Mouse (Mus musculus) intestine, postnatal 0 days (tissue): ENCODE results near the gene 1700017D01Rik. TPM values are rescaled to one million over a fixed set of nuclear protein-coding genes. Genes with fewer than 3 reads are reported as not detected.
"Not testable (repeated sequence)": the region's sequence is repeated elsewhere in the genome, so short reads cannot be mapped to it uniquely, and the experiment has no call there.

ENCODE experiments used
- ATAC-seq: fragments of 200-750 bp; cut with Nextera tagmentation; 2 replicates; pipeline ENCODE4 v1.8.0; 2017; ENCODE audit warnings: mild to moderate bottlenecking, moderate TSS enrichment, moderate library complexity
- H3K27ac ChIP-seq: fragments of 300-500 bp; sonication (generic); 2 replicates; pipeline ENCODE4 v1.5.1; 2014; ENCODE audit warnings: mild to moderate bottlenecking, low read depth, low read length, moderate library complexity
- H3K27me3 ChIP-seq: fragments of 300-500 bp; sonication (generic); replicated peaks from 2 replicates; pipeline ENCODE4 v1.6.1; 2014; ENCODE audit warnings: low read length, mixed read lengths; ENCODE audit not compliant: control insufficient read depth, insufficient read depth
- H3K36me3 ChIP-seq: fragments of 300-500 bp; sonication (generic); 2 replicates; pipeline ENCODE4 v1.6.1; 2014; ENCODE audit warnings: mild to moderate bottlenecking, moderate library complexity; ENCODE audit not compliant: control insufficient read depth, insufficient read depth
- H3K4me1 ChIP-seq: fragments of 300-500 bp; sonication (generic); replicated peaks from 2 replicates; pipeline ENCODE4 v1.6.1; 2014; ENCODE audit warnings: antibody characterized with exemption, low read length, mixed read lengths; ENCODE audit not compliant: control insufficient read depth, insufficient read depth
- H3K4me2 ChIP-seq: fragments of 300-500 bp; sonication (generic); replicated peaks from 2 replicates; pipeline ENCODE4 v1.6.1; 2014; ENCODE audit warnings: low read depth, mild to moderate bottlenecking, moderate library complexity
- H3K4me3 ChIP-seq: fragments of 300-500 bp; sonication (generic); 2 replicates; pipeline ENCODE4 v1.5.1; 2014; ENCODE audit warnings: low read depth, low read length
- H3K9ac ChIP-seq: fragments of 300-500 bp; sonication (generic); 2 replicates; pipeline ENCODE4 v1.6.1; 2014; ENCODE audit warnings: mild to moderate bottlenecking, low read depth, low read length
- H3K9me3 ChIP-seq: fragments of 300-500 bp; sonication (generic); 2 replicates; pipeline ENCODE4 v1.6.1; 2016; ENCODE audit warnings: mixed run types; ENCODE audit not compliant: control insufficient read depth
- CTCF ChIP-seq: sonication (generic); IDR thresholded peaks from 2 replicates; pipeline ENCODE4 v1.5.1; 2016; ENCODE audit warnings: low read depth, mild to moderate bottlenecking, control low read depth, antibody characterized with exemption, moderate library complexity
- WGBS: fragments of 180-500 bp; shearing (Covaris S2); extraction: QIAGEN DNeasy Blood & Tissue Kit; methylation state at CpG from one replicate; pipeline ENCODE4 v1.1.7; 2014; 5-methylcytosine and 5-hydroxymethylcytosine counted together
- polyA plus RNA-seq: library from polyadenylated mRNA; unstranded; fragments of >200 nt; fragmentation: Nextera tagmentation; extraction: Ambion mirVana; gene quantifications from 2 replicates; pipeline ENCODE4 v1.2.1, GENCODE M21; 2015

1700017D01Rik gene
- polyA plus RNA-seq, 1 experiment from 2014 or later: not detected

GRCm38 (mm10) chr19:11119338-11119737 is 11.3 kb downstream of the 1700017D01Rik start:
- Histone ChIP-seq H3K27ac (no peak overlapping the region), H3K9ac (no peak overlapping the region), H3K4me2 (no peak overlapping the region), H3K4me3 (no peak overlapping the region), H3K9me3 (no peaks in the 10 kb centered on the region), H3K36me3 (no peaks in the 10 kb centered on the region), H3K27me3 (no peaks in the 10 kb centered on the region), H3K4me1 (no peaks in the 10 kb centered on the region)
- TF ChIP-seq CTCF: no peak
- no peak for ATAC-seq
- WGBS: 88% methylated on average over 2 of the region's 2 CpGs

DNA sequence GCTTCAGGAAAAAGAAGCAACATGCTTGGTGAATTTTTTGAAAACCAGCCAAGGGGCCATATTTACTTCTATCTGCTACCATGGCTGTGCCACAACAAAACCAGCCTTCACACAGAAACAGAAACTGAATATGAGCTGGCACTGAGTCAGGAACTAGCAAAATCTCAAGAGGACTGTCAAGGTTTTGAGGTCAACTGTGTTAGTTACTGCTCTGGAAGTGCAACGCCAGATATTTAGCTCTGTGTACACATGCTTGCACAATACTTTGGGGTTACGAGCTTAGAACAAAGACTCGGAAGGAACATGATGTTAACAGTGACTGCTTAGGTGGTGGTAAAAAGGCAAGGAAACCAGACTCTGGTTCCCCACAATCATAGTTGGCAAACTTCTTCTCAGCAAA is 22.9 kb downstream of the 1700017D01Rik start:
- no peaks in the 10 kb centered on the region for H3K36me3 ChIP-seq
- peak; percentile 59 for ATAC-seq
- no peak overlapping the region for H3K4me3 ChIP-seq
- no peak overlapping the region for H3K4me2 ChIP-seq
- H3K27ac ChIP-seq: no peak overlapping the region
- no peaks in the 10 kb centered on the region for H3K4me1 ChIP-seq
- H3K9ac ChIP-seq: no peak overlapping the region
- WGBS: 22% methylated on average over 3 of the region's 3 CpGs
- TF ChIP-seq CTCF: no peak
- no peaks in the 10 kb centered on the region for H3K9me3 ChIP-seq
- no peaks in the 10 kb centered on the region for H3K27me3 ChIP-seq

DNA sequence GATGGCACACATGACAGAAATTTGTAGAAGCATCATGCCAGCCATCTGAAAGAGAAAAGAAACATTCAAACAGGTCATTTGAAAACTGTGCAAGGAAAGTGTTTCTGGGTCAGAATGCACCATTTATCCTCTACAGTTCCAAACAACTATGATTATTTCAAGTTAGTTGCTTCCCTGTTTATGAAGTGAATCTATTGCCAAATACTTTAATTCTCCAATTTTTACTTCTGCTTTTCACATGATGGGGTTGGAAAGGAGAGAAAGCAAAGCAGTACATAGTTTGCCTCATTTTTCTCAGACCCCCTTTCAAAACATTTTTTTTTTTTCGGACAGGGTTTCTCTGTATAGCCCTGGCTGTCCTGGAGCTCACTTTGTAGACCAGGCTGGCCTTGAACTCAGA is 28.8 kb downstream of the 1700017D01Rik start:
- no peak overlapping the region for H3K4me3 ChIP-seq
- no peak for TF ChIP-seq CTCF
- no peaks in the 10 kb centered on the region for H3K27me3 ChIP-seq
- H3K36me3 ChIP-seq: no peaks in the 10 kb centered on the region
- WGBS: 73% methylated on average over 1 of the region's 1 CpGs
- ATAC-seq: no peak
- no peak overlapping the region for H3K9ac ChIP-seq
- H3K4me1 ChIP-seq: no peaks in the 10 kb centered on the region
- no peak overlapping the region for H3K4me2 ChIP-seq
- H3K27ac ChIP-seq: no peak overlapping the region
- H3K9me3 ChIP-seq: no peaks in the 10 kb centered on the region

- 75% methylated on average over 3 of the region's 3 CpGs for WGBS
- no peak for TF ChIP-seq CTCF
- Histone ChIP-seq H3K4me1 (no peaks in the 10 kb centered on the region), H3K27me3 (no peaks in the 10 kb centered on the region), H3K9me3 (no peaks in the 10 kb centered on the region), H3K27ac (no peak overlapping the region), H3K9ac (no peak overlapping the region), H3K4me2 (no peak overlapping the region), H3K36me3 (no peaks in the 10 kb centered on the region), H3K4me3 (no peak overlapping the region)
- no peak for ATAC-seq
Measured at GRCm38 (mm10) chr19:11098401-11098800, 32.3 kb downstream of the 1700017D01Rik start.

DNA sequence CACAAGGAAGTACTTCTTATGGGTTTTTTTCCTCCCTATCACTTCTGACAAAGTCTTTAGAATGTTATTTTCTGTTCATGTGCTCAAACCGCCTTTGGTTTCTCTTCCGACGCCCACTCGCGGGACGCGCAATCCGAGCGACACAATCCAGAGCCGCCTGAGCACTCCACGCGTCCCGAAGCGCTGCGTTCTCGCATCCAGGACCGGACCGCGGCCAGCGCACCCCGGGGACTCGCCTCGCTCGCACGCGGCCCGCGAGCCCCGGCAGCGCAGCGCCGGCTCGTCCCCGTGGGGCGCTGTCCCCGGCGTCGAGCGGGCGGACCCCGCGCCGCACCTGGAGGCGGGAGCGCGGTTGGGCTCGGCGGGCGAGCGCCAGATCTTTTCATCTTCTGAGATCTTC is 38.5 kb downstream of the 1700017D01Rik start:
- not testable (repeated sequence) for H3K27ac ChIP-seq, H3K9me3 ChIP-seq, H3K36me3 ChIP-seq, H3K27me3 ChIP-seq, H3K4me1 ChIP-seq, H3K9ac ChIP-seq
- 2% methylated on average over 50 of the region's 50 CpGs for WGBS
- H3K4me3 ChIP-seq: peak overlapping the region; percentile 33
- H3K4me2 ChIP-seq: peak overlapping the region; percentile 74
- ATAC-seq: peak; percentile 51; the same call in 1 of the 2 replicates

GRCm38 (mm10) chr19:11080934-11081333 is 49.7 kb downstream of the 1700017D01Rik start, which contains the start of gene Ms4a8a:
Ms4a8a (minus strand) TSS chr19:11081102.
- no peak within 1 kb of the TSS for H3K9ac ChIP-seq
- peak within 1 kb of the TSS; percentile 54 for H3K4me2 ChIP-seq
- no peaks in the 10 kb centered on the region for H3K9me3 ChIP-seq
- TF ChIP-seq CTCF: no peak
- H3K36me3 ChIP-seq: no peaks in the 10 kb centered on the region
- peak; percentile 93 for ATAC-seq
- H3K4me3 ChIP-seq: peak within 1 kb of the TSS; percentile 32
- peak within 1 kb of the TSS; percentile 77 for H3K27ac ChIP-seq
- no peaks in the 10 kb centered on the region for H3K27me3 ChIP-seq
- H3K4me1 ChIP-seq: no peaks in the 10 kb centered on the region
- WGBS: 34% methylated on average over 4 of the region's 4 CpGs

DNA sequence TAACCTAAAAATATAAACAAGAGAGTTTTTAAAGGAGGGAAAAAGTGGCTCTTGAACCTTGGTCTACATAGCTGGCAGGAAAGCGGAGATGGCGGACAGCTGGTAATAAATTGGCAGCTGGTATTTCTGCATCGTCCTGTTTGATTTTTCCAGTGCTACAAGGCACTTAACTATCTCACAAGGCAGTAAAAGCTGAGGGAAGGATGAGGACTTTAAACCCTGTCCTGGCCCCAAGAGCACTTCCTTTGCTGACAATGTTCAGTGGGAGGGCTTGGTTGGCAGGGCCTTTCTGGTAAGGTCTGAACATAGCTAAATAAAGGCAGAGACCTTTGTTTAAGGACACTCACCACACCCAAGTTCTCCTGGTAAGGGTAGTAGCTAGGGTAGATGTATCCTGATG is 60.3 kb downstream of the 1700017D01Rik start:
- Histone ChIP-seq H3K9me3 (no peaks in the 10 kb centered on the region), H3K27me3 (no peaks in the 10 kb centered on the region), H3K27ac (peak overlapping the region; percentile 63), H3K4me3 (no peak overlapping the region), H3K4me1 (no peaks in the 10 kb centered on the region), H3K36me3 (no peaks in the 10 kb centered on the region; the same call in 1 of the 2 replicates), H3K9ac (no peak overlapping the region), H3K4me2 (no peak overlapping the region)
- WGBS: 35% methylated on average over 3 of the region's 3 CpGs
- peak; percentile 93 for ATAC-seq
- TF ChIP-seq CTCF: no peak
